Mouse (Mus musculus) cortical plate, adult 2 months (tissue): ENCODE results near the gene Wnt4.

Experiments used
- CTCF ChIP-seq: fragments of 200-500 bp; IDR thresholded peaks from 2 replicates; pipeline ENCODE4 v1.5.1; 2011; ENCODE audit warnings: mild to moderate bottlenecking, control low read depth, low read length; ENCODE audit not compliant: insufficient read depth; ENCODE audit errors: extremely low read depth
- POLR2A ChIP-seq: fragments of 200-500 bp; IDR thresholded peaks from 2 replicates; pipeline ENCODE4 v1.6.1; 2011; ENCODE audit warnings: mild to moderate bottlenecking, low read length, control low read depth; ENCODE audit not compliant: insufficient read depth; ENCODE audit errors: extremely low read depth

DNA sequence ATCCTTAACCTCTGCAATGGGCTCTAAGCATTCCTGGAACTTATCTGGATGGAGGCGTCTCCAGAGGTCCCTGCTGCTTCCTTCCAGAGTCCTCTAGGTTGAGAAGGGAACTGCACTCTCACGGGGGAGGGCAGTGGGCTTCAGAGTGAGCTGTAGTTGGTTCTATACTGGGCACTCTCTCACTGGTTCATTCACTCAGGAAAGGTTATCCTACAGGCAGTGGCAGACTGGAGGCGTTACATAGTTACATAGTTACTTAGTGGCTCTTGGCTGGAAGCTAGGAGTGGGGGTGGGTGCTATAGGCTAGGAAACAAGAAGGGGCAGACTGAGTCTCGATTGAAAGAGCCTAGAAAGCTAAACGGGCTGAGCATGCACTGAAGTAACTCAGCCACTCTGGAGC lies 26.4 kb upstream of the Wnt4 start:
- no peak for TF ChIP-seq CTCF
- no peak for TF ChIP-seq POLR2A
